Mouse (Mus musculus) MEL (cell line): ENCODE results near the gene Gp9. TPM values are rescaled to one million over a fixed set of nuclear protein-coding genes. Genes with fewer than 3 reads are reported as not detected.

Experiments
- DNase-seq: peaks from one replicate; pipeline ENCODE4 v3.0.0; 2011; ENCODE audit warnings: low read depth, low spot score
- H3K27ac ChIP-seq: 2 replicates; pipeline ENCODE4 v1.5.1; 2012; ENCODE audit warnings: low read depth, mild to moderate bottlenecking, control low read depth, low read length, moderate library complexity; ENCODE audit not compliant: control insufficient read depth
- H3K27me3 ChIP-seq, 2 experiments: fragments of 150-350 bp in 1 of 2; sonication (generic) in 1 of 2; 2 replicates each; pipeline ENCODE4 v1.6.1; 2012; ENCODE audit warnings: low read length in 2 of 2, mild to moderate bottlenecking in 2 of 2, improper control_type of control experiment in 1 of 2, moderate library complexity in 1 of 2; ENCODE audit not compliant: insufficient read depth in 2 of 2, control insufficient read depth in 1 of 2
- H3K36me3 ChIP-seq, 2 experiments: 2 replicates each; pipeline ENCODE4 v1.6.1; 2012 to 2014; ENCODE audit warnings: low read length in 2 of 2, improper control_type of control experiment in 1 of 2, inconsistent platforms in 1 of 2, mild to moderate bottlenecking in 1 of 2; ENCODE audit not compliant: insufficient read depth in 2 of 2, control insufficient read depth in 1 of 2
- H3K4me1 ChIP-seq, 2 experiments: fragments of 150-350 bp in 1 of 2; sonication (generic) in 1 of 2; 2 replicates each; pipeline ENCODE4 v1.6.1; 2012; ENCODE audit warnings: low read length in 2 of 2, improper control_type of control experiment in 1 of 2, mild to moderate bottlenecking in 1 of 2; ENCODE audit not compliant: insufficient read depth in 2 of 2, control insufficient read depth in 1 of 2
- H3K4me3 ChIP-seq, 2 experiments: fragments of 150-350 bp in 1 of 2; sonication (generic) in 1 of 2; 2 replicates each; pipeline ENCODE4 v1.5.1; 2012; ENCODE audit warnings: low read depth in 2 of 2, low read length in 2 of 2, mild to moderate bottlenecking in 2 of 2, moderate library complexity in 2 of 2, control low read depth in 1 of 2, improper control_type of control experiment in 1 of 2; ENCODE audit not compliant: control insufficient read depth in 1 of 2, insufficient read depth in 1 of 2
- H3K79me2 ChIP-seq: 2 replicates; pipeline ENCODE4 v1.6.1; 2012; ENCODE audit warnings: mild to moderate bottlenecking, low read length, moderate library complexity; ENCODE audit not compliant: control insufficient read depth, poor library complexity, insufficient read depth
- H3K9ac ChIP-seq: 2 replicates; pipeline ENCODE4 v1.6.1; 2012; ENCODE audit warnings: low read depth, mild to moderate bottlenecking, control low read depth, low read length, moderate library complexity; ENCODE audit not compliant: control insufficient read depth, poor library complexity, severe bottlenecking
- H3K9me3 ChIP-seq: fragments of 150-350 bp; sonication (generic); replicated peaks from 2 replicates; pipeline ENCODE4 v1.6.1; 2012; ENCODE audit warnings: mild to moderate bottlenecking, low read length, improper control_type of control experiment, moderate library complexity; ENCODE audit not compliant: insufficient read depth
- BHLHE40 ChIP-seq: IDR thresholded peaks from 2 replicates; pipeline ENCODE4 v1.6.1; 2012; ENCODE audit warnings: low read depth, mild to moderate bottlenecking, inconsistent platforms, low read length, improper control_type of control experiment, borderline replicate concordance
- CHD2 ChIP-seq: IDR thresholded peaks from 2 replicates; pipeline ENCODE4 v1.6.1; 2011; ENCODE audit warnings: low read length, improper control_type of control experiment
- CTCF ChIP-seq, 3 experiments: IDR thresholded peaks in 2 of 3; conservative IDR thresholded peaks in 1 of 3; 2 replicates each; pipeline ENCODE4 v1.5.1; 2011 to 2012; ENCODE audit warnings: low read length in 3 of 3, low read depth in 2 of 3, mild to moderate bottlenecking in 2 of 3, improper control_type of control experiment in 1 of 3, inconsistent platforms in 1 of 3, mixed read lengths in 1 of 3, moderate library complexity in 1 of 3; ENCODE audit not compliant: control insufficient read depth in 1 of 3, insufficient read depth in 1 of 3, poor library complexity in 1 of 3, severe bottlenecking in 1 of 3
- ELF1 ChIP-seq: IDR thresholded peaks from 2 replicates; pipeline ENCODE4 v1.6.1; 2014; ENCODE audit warnings: low read depth, mild to moderate bottlenecking, inconsistent platforms, low read length, improper control_type of control experiment, moderate library complexity
- JUND ChIP-seq: IDR thresholded peaks from 2 replicates; pipeline ENCODE4 v1.6.1; 2011; ENCODE audit warnings: low read depth, mild to moderate bottlenecking, improper control_type of control experiment, low read length
- KAT2A ChIP-seq: conservative IDR thresholded peaks from 2 replicates; pipeline ENCODE4 v1.6.1; 2012; ENCODE audit warnings: low read depth, low read length, improper control_type of control experiment, inconsistent platforms
- MAX ChIP-seq: IDR thresholded peaks from 2 replicates; pipeline ENCODE4 v1.6.1; 2011; ENCODE audit warnings: low read length, improper control_type of control experiment
- MXI1 ChIP-seq: IDR thresholded peaks from 2 replicates; pipeline ENCODE4 v1.6.1; 2011; ENCODE audit warnings: mild to moderate bottlenecking, low read depth, low read length, improper control_type of control experiment
- MYB ChIP-seq: IDR thresholded peaks from 2 replicates; pipeline ENCODE4 v1.6.1; 2011; ENCODE audit warnings: mild to moderate bottlenecking, low read depth, low read length, improper control_type of control experiment
- MYC ChIP-seq: IDR thresholded peaks from 2 replicates; pipeline ENCODE4 v1.6.1; 2011; ENCODE audit warnings: low read depth, mild to moderate bottlenecking, low read length, improper control_type of control experiment, moderate library complexity
- NRF1 ChIP-seq: IDR thresholded peaks from 2 replicates; pipeline ENCODE4 v1.6.1; 2014; ENCODE audit warnings: low read depth, mild to moderate bottlenecking, inconsistent platforms, low read length, improper control_type of control experiment, moderate library complexity; ENCODE audit not compliant: poor library complexity, insufficient read depth, severe bottlenecking
- POLR2AphosphoS2 ChIP-seq: IDR thresholded peaks from 2 replicates; pipeline ENCODE4 v1.6.1; 2011; ENCODE audit warnings: low read length, improper control_type of control experiment
- POLR2AphosphoS5 ChIP-seq: IDR thresholded peaks from 2 replicates; pipeline ENCODE4 v1.6.1; 2012; ENCODE audit warnings: low read depth, borderline replicate concordance, mild to moderate bottlenecking, inconsistent platforms, low read length, moderate library complexity, mixed read lengths
- RAD21 ChIP-seq: IDR thresholded peaks from 2 replicates; pipeline ENCODE4 v1.6.1; 2011; ENCODE audit warnings: mild to moderate bottlenecking, low read depth, low read length, improper control_type of control experiment
- TCF12 ChIP-seq: IDR thresholded peaks from 2 replicates; pipeline ENCODE4 v1.6.1; 2014; ENCODE audit warnings: low read depth, mild to moderate bottlenecking, inconsistent platforms, low read length, improper control_type of control experiment, moderate library complexity
- ZC3H11A ChIP-seq: IDR thresholded peaks from 2 replicates; pipeline ENCODE4 v1.6.1; 2012; ENCODE audit warnings: low read depth, mild to moderate bottlenecking, inconsistent platforms, low read length, improper control_type of control experiment
- ZKSCAN1 ChIP-seq: IDR thresholded peaks from 2 replicates; pipeline ENCODE4 v1.6.1; 2012; ENCODE audit warnings: low read depth, mild to moderate bottlenecking, inconsistent platforms, low read length, improper control_type of control experiment, moderate library complexity
- ZMIZ1 ChIP-seq: IDR thresholded peaks from 2 replicates; pipeline ENCODE4 v1.6.1; 2012; ENCODE audit warnings: low read depth, mild to moderate bottlenecking, inconsistent platforms, low read length, improper control_type of control experiment, moderate library complexity
- polyA plus RNA-seq, 2 experiments: library from polyadenylated mRNA; stranded (reverse) in 1 of 2; unstranded in 1 of 2; fragments of >175 nt in 1 of 2; fragments of >200 nt in 1 of 2; gene quantifications; 2 replicates each; pipeline versions ENCODE4 v1.2.1 to v1.2.4; 2012; ENCODE audit warnings: low replicate concordance in 2 of 2, low read depth in 1 of 2; ENCODE audit not compliant: insufficient read length in 2 of 2, insufficient read depth in 1 of 2, missing spikeins in 1 of 2
- total RNA-seq: library from RNA; depleted of rRNA; stranded (reverse); fragments of 300-350 nt; gene quantifications from 2 replicates; pipeline ENCODE4 v1.2.3, GENCODE M21; 2012

Gp9 gene
- total and polyA plus RNA-seq, 3 experiments = 3.9 to 11.1 TPM; not detected in 1

DNA sequence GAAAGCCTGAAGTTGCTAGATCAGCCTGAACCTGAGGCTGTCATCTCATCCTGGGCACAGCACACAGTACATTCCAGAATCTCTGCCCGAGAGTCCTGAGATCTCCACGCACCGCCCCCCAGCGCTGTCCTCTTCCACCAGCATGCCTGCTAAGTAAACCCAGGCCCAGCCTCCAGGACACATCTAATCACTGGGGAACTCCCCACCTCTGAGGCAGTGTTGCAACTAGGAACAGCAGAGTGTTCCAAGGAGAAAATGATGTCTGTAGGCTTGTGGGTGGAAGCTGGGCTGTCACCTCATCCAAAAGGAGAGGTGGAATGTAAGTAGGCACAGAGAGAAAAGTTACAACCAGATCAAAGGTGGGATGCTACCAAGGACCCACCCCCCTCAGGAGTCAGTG is 22.7 kb upstream of the Gp9 start:
- H3K27ac ChIP-seq = no peak overlapping the region
- no peaks in the 10 kb centered on the region; a peak in 1 of 4 replicates for H3K4me1 ChIP-seq
- TF ChIP-seq BHLHE40 (no peak), POLR2AphosphoS5 (no peak), ELF1 (no peak), MYB (no peak)
- no peak overlapping the region for H3K9ac ChIP-seq
- no peaks in the 10 kb centered on the region for H3K36me3 ChIP-seq
- no peaks in the 10 kb centered on the region for H3K9me3 ChIP-seq
- no peaks in the 10 kb centered on the region for H3K79me2 ChIP-seq
- no peak for DNase-seq
- no peak overlapping the region for H3K4me3 ChIP-seq
- H3K27me3 ChIP-seq = peaks cover 0 to 2% of the 10 kb centered on the region in 2 experiments; a peak in 3 of 4 replicates

DNA sequence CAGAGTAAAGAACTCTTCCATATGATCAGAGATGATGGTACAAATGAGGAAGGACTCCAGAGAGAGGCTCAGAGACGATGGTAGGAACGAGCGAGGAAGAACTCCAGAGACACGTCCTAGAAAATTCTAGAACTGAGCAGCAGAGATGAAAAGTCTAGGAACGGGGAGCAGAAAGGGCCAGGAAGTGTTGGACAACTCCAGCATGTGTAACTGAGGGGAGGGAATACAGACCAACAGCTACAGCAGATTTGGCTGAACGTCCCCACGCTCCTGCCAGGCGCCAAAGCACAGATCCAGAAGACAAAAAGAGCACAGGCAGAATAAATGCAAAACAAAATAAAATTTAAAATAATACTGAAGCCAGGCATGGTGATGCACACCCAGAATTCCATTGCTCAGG is 21.0 kb upstream of the Gp9 start:
- Histone ChIP-seq H3K4me1 (no peaks in the 10 kb centered on the region; a peak in 1 of 4 replicates), H3K9me3 (no peaks in the 10 kb centered on the region), H3K79me2 (no peaks in the 10 kb centered on the region), H3K27ac (no peak overlapping the region), H3K4me3 (no peak overlapping the region), H3K9ac (no peak overlapping the region), H3K36me3 (no peaks in the 10 kb centered on the region), H3K27me3 (peaks cover 0 to 2% of the 10 kb centered on the region in 2 experiments; a peak in 2 of 4 replicates)
- no peak for DNase-seq
- TF ChIP-seq MAX (no peak), POLR2AphosphoS2 (no peak)

DNA sequence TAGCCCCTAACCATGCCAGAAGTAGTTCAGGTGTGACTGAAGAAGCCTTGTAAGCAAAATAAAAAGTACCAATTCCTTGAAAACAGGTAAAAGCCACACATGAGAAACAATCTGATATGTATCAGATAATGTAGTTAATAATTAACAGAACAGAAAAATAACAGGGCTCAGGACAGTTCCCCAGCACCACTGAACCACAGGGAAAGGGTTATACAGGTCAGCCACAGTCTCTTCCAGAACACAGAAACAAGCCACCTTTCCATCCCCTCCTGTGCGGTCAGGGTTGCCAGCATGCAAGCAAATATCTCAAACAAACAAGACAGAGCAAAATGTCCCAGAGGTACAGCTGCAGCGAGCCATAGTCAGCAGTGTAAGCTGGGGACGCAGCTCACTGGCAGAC is 18.5 kb upstream of the Gp9 start:
- no peaks in the 10 kb centered on the region; a peak in 1 of 4 replicates for H3K4me1 ChIP-seq

More for the DNA sequence above, 18.5 kb upstream of the Gp9 start:
- no peak for TF ChIP-seq RAD21
- TF ChIP-seq ZMIZ1 = no peak
- no peak for TF ChIP-seq CHD2
- TF ChIP-seq NRF1 = no peak
- TF ChIP-seq KAT2A = no peak
- no peak for TF ChIP-seq CTCF (IDR thresholded peaks at IDR 0.05 in 2 of 3, conservative IDR thresholded peaks at IDR 0.05 in 1 of 3; ENCODE audit: control insufficient read depth in 1 of 3, insufficient read depth in 1 of 3, low read depth in 2 of 3, low read length in 3 of 3, poor library complexity in 1 of 3, severe bottlenecking in 1 of 3)
- TF ChIP-seq MYC = no peak
- no peak for TF ChIP-seq MXI1
- TF ChIP-seq TCF12 = no peak
- TF ChIP-seq JUND = no peak
- TF ChIP-seq ZKSCAN1 = no peak
- no peak for TF ChIP-seq ZC3H11A
- H3K79me2 ChIP-seq = no peaks in the 10 kb centered on the region
- DNase-seq = no peak
- H3K9me3 ChIP-seq = no peaks in the 10 kb centered on the region
- no peaks in the 10 kb centered on the region; a peak in 1 of 4 replicates for H3K27me3 ChIP-seq
- H3K36me3 ChIP-seq = peaks cover 0 to 2% of the 10 kb centered on the region in 2 experiments; a peak in 2 of 4 replicates
- H3K27ac ChIP-seq = no peak overlapping the region
- no peak overlapping the region for H3K4me3 ChIP-seq
- H3K9ac ChIP-seq = no peak overlapping the region
